Mouse (Mus musculus): ENCODE measurements at regions not wholly inside any gene's neighbourhood (a gene's known extent, or its start where the extent isn't known, plus 50 kb on each side); places are given as distances from the start of the nearest gene placed in this dataset.

GRCm38 (mm10) chr5:49880383-49880782 is 178.4 kb downstream of the Adgra3 start:
- no peak overlapping the region for H3K9ac ChIP-seq (ENCODE audit: insufficient read depth, low read depth)
- H3K4me1 ChIP-seq (ENCODE audit: control insufficient read depth in 1 of 2, insufficient read depth in 2 of 2), result no peaks in the 10 kb centered on the region
- dilution Hi-C loops (cut with MboI; ENCODE audit: extremely low pct_ligation_motif_present, extremely low pct_unique_long_range_greater_than_20kb, low sequenced_read_pairs), result no loop called here
- no peaks in the 10 kb centered on the region for H3K27me3 ChIP-seq (replicated peaks)
- H3K4me3 ChIP-seq (replicated peaks in 1 of 3; ENCODE audit: low read depth in 2 of 3, low read length in 2 of 3, poor library complexity in 1 of 3), result no peak overlapping the region
- TF ChIP-seq POLR2AphosphoS2 (IDR thresholded peaks at IDR 0.05; ENCODE audit: low read depth, low read length), result no peak
- TF ChIP-seq NELFE (IDR thresholded peaks at IDR 0.05; ENCODE audit: low read depth, low read length), result no peak
- TF ChIP-seq ELF1 (IDR thresholded peaks at IDR 0.05; ENCODE audit: low read depth, low read length), result no peak
- DNase-seq (ENCODE audit: extremely low read depth), result no peak
- H3K9me3 ChIP-seq (replicated peaks; ENCODE audit: low read length), result peaks cover 44% of the 10 kb centered on the region
- no peaks in the 10 kb centered on the region for H3K79me2 ChIP-seq (replicated peaks; ENCODE audit: control insufficient read depth, extremely low read depth, insufficient read depth, poor library complexity, severe bottlenecking)
- no peak overlapping the region for H3K4me2 ChIP-seq (ENCODE audit: insufficient read depth, low read depth, poor library complexity, severe bottlenecking)
- in situ Hi-C loops (cut with MboI; ENCODE audit: low pct_ligation_motif_present, low pct_unique_long_range_greater_than_20kb, low sequenced_read_pairs), result no loop called here
- H3K27ac ChIP-seq (ENCODE audit: insufficient read depth, low read depth), result no peak overlapping the region
- H3K36me3 ChIP-seq (replicated peaks in 1 of 2; ENCODE audit: control insufficient read depth in 1 of 2, insufficient read depth in 1 of 2, low read length in 1 of 2), result no peaks in the 10 kb centered on the region

GRCm38 (mm10) chr5:49876240-49876639 is 182.6 kb downstream of the Adgra3 start:
- Histone ChIP-seq H3K4me2 (ENCODE audit: insufficient read depth, low read depth, poor library complexity, severe bottlenecking) (no peak overlapping the region), H3K9me3 (replicated peaks; ENCODE audit: low read length) (peaks cover 52% of the 10 kb centered on the region), H3K36me3 (replicated peaks in 1 of 2; ENCODE audit: control insufficient read depth in 1 of 2, insufficient read depth in 1 of 2, low read length in 1 of 2) (no peaks in the 10 kb centered on the region), H3K4me1 (ENCODE audit: control insufficient read depth in 1 of 2, insufficient read depth in 2 of 2) (no peaks in the 10 kb centered on the region), H3K79me2 (replicated peaks; ENCODE audit: control insufficient read depth, extremely low read depth, insufficient read depth, poor library complexity, severe bottlenecking) (no peaks in the 10 kb centered on the region), H3K9ac (ENCODE audit: insufficient read depth, low read depth) (no peak overlapping the region), H3K4me3 (replicated peaks in 1 of 3; ENCODE audit: low read depth in 2 of 3, low read length in 2 of 3, poor library complexity in 1 of 3) (no peak overlapping the region), H3K27ac (ENCODE audit: insufficient read depth, low read depth) (no peak overlapping the region), H3K27me3 (replicated peaks) (no peaks in the 10 kb centered on the region)
- dilution Hi-C loops (cut with MboI; ENCODE audit: extremely low pct_ligation_motif_present, extremely low pct_unique_long_range_greater_than_20kb, low sequenced_read_pairs), result no loop called here
- no peak for DNase-seq (ENCODE audit: extremely low read depth)
- in situ Hi-C loops (cut with MboI; ENCODE audit: low pct_ligation_motif_present, low pct_unique_long_range_greater_than_20kb, low sequenced_read_pairs), result no loop called here
- no peak for TF ChIP-seq MEF2A (IDR thresholded peaks at IDR 0.05; ENCODE audit: borderline replicate concordance, low read depth, low read length)
- no peak for TF ChIP-seq UBTF (IDR thresholded peaks at IDR 0.05; ENCODE audit: low read depth, low read length)
- no peak for TF ChIP-seq MAFK (IDR thresholded peaks at IDR 0.05; ENCODE audit: insufficient replicate concordance, low read length)
- no peak for TF ChIP-seq TCF12 (IDR thresholded peaks at IDR 0.05; ENCODE audit: low read depth, low read length)
- no peak for TF ChIP-seq CTCF (conservative IDR thresholded peaks at IDR 0.05 in 1 of 2, IDR thresholded peaks at IDR 0.05 in 1 of 2; ENCODE audit: low read depth in 2 of 2, low read length in 2 of 2)
- no peak for TF ChIP-seq TBP (conservative IDR thresholded peaks at IDR 0.05; ENCODE audit: low read depth, low read length)
- no peak for TF ChIP-seq GABPA (IDR thresholded peaks at IDR 0.05; ENCODE audit: insufficient replicate concordance, low read depth, low read length)
- no peak for TF ChIP-seq MXI1 (IDR thresholded peaks at IDR 0.05; ENCODE audit: low read depth, low read length)

DNA sequence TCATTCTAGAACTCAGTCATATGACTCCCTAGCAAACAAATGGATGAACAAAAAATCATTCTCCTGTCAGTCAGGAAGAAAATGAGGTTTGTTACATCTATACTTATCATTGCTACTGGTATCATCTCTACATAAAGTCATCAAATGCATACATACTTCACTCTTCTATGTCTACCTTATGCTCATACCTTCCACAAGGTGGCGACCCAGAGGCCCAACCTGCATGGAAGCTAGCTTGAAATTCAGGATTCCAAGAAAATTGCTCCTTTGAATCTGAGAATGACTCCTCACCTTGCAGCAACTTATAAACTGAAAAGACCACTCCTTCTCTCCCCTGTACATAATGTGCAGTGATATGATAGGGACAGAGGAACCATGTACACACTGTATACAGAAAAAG is 201.6 kb downstream of the Adgra3 start:
- TF ChIP-seq RCOR1 (conservative IDR thresholded peaks at IDR 0.05; ENCODE audit: low read depth, low read length), result no peak
- TF ChIP-seq TBP (conservative IDR thresholded peaks at IDR 0.05; ENCODE audit: low read depth, low read length), result no peak
- TF ChIP-seq ZC3H11A (IDR thresholded peaks at IDR 0.05; ENCODE audit: low read depth, low read length), result no peak
- no peak for TF ChIP-seq MAX (IDR thresholded peaks at IDR 0.05; ENCODE audit: low read length)
- H3K27ac ChIP-seq (ENCODE audit: insufficient read depth, low read depth), result no peak overlapping the region
- no peak overlapping the region for H3K9ac ChIP-seq (ENCODE audit: insufficient read depth, low read depth)
- dilution Hi-C loops (cut with MboI; ENCODE audit: extremely low pct_ligation_motif_present, extremely low pct_unique_long_range_greater_than_20kb, low sequenced_read_pairs) (no loop called here), in situ Hi-C loops (cut with MboI; ENCODE audit: low pct_ligation_motif_present, low pct_unique_long_range_greater_than_20kb, low sequenced_read_pairs) (no loop called here)
- H3K36me3 ChIP-seq (replicated peaks in 1 of 2; ENCODE audit: control insufficient read depth in 1 of 2, insufficient read depth in 1 of 2, low read length in 1 of 2), result no peaks in the 10 kb centered on the region
- no peaks in the 10 kb centered on the region for H3K4me1 ChIP-seq (ENCODE audit: control insufficient read depth in 1 of 2, insufficient read depth in 2 of 2)
- peaks cover 27% of the 10 kb centered on the region for H3K9me3 ChIP-seq (replicated peaks; ENCODE audit: low read length)
- H3K4me3 ChIP-seq (replicated peaks in 1 of 3; ENCODE audit: low read depth in 2 of 3, low read length in 2 of 3, poor library complexity in 1 of 3), result no peak overlapping the region
- no peak overlapping the region for H3K4me2 ChIP-seq (ENCODE audit: insufficient read depth, low read depth, poor library complexity, severe bottlenecking)
- DNase-seq (ENCODE audit: extremely low read depth), result no peak
- H3K79me2 ChIP-seq (replicated peaks; ENCODE audit: control insufficient read depth, extremely low read depth, insufficient read depth, poor library complexity, severe bottlenecking), result no peaks in the 10 kb centered on the region
- no peaks in the 10 kb centered on the region for H3K27me3 ChIP-seq (replicated peaks)

Measured in CH12.LX (cell line).